Mouse (Mus musculus): Measurements from ENCODE around the gene Galnt10. TPM values are rescaled to one million over a fixed set of nuclear protein-coding genes. Genes with fewer than 3 reads are reported as not detected.

Galnt10 gene
- total RNA-seq, 2 experiments from 2014 or later: 11.1 to 12.8 TPM

GRCm38 (mm10) chr11:57775868-57776267, 130.6 kb downstream of the Galnt10 start:
- intact Hi-C loops (cut with DNase I): no loop called here
- no peak for DNase-seq

GRCm38 (mm10) chr11:57776546-57776945, 131.3 kb downstream of the Galnt10 start:
- intact Hi-C loops (cut with DNase I): no loop called here
- no peak for DNase-seq

GRCm38 (mm10) chr11:57778349-57778748, 133.1 kb downstream of the Galnt10 start:
- intact Hi-C loops (cut with DNase I): loop anchor here (1.0 kb wide), 3 partner anchors 161 to 303 kb away; no protein-coding TSS in a partner anchor
- peak; percentile 51 to 67 for DNase-seq

GRCm38 (mm10) chr11:57779824-57780223, 134.6 kb downstream of the Galnt10 start:
- intact Hi-C loops (cut with DNase I): no loop called here
- DNase-seq: no peak

GRCm38 (mm10) chr11:57786616-57787418, 141.6 kb downstream of the Galnt10 start:
- intact Hi-C loops (cut with DNase I): no loop called here
- peak in 1 of 2 experiments; percentile 43 for DNase-seq

- intact Hi-C loops (cut with DNase I): loop anchor here (2.0 kb wide), 1 partner anchor 147 kb away; no protein-coding TSS in a partner anchor
- peak; percentile 48 to 62 for DNase-seq
These were observed 142.7 kb downstream of the Galnt10 start for GRCm38 (mm10) chr11:57787913-57788312.

GRCm38 (mm10) chr11:57790866-57791535, 145.8 kb downstream of the Galnt10 start:
- intact Hi-C loops (cut with DNase I): no loop called here
- no peak for DNase-seq

GRCm38 (mm10) chr11:57795086-57795485, 149.8 kb downstream of the Galnt10 start:
- intact Hi-C loops (cut with DNase I): no loop called here
- no peak for DNase-seq

- no peak for DNase-seq
- intact Hi-C loops (cut with DNase I): no loop called here
These were observed 152.6 kb downstream of the Galnt10 start for GRCm38 (mm10) chr11:57797828-57798227.

- DNase-seq: no peak
- intact Hi-C loops (cut with DNase I): no loop called here
These were observed 154.2 kb downstream of the Galnt10 start for GRCm38 (mm10) chr11:57799456-57799855.

GRCm38 (mm10) chr11:57800266-57800951, 155.2 kb downstream of the Galnt10 start:
- DNase-seq: peak in 1 of 2 experiments; percentile 28
- intact Hi-C loops (cut with DNase I): no loop called here

- intact Hi-C loops (cut with DNase I): no loop called here
These were observed 155.9 kb downstream of the Galnt10 start, which contains the start of gene Sap30l for GRCm38 (mm10) chr11:57800971-57801765. Gene Sap30l, plus strand, starts transcription at chr11:57801637.

GRCm38 (mm10) chr11:57801766-57802510, 156.7 kb downstream of the Galnt10 start:
- intact Hi-C loops (cut with DNase I): no loop called here
- peak; percentile 75 to 81 for DNase-seq

More at GRCm38 (mm10) chr11:57800971-57801765, 155.9 kb downstream of the Galnt10 start, which contains the start of gene Sap30l:
- DNase-seq: peak; percentile 98

GRCm38 (mm10) chr11:57802511-57802870, 157.2 kb downstream of the Galnt10 start:
- intact Hi-C loops (cut with DNase I): no loop called here
- DNase-seq: no peak

GRCm38 (mm10) chr11:57805047-57805446, 159.8 kb downstream of the Galnt10 start:
- DNase-seq: no peak
- intact Hi-C loops (cut with DNase I): no loop called here

- no peak for DNase-seq
- intact Hi-C loops (cut with DNase I): no loop called here
These were observed 163.9 kb downstream of the Galnt10 start for GRCm38 (mm10) chr11:57809017-57809731.

GRCm38 (mm10) chr11:57809732-57810098, 164.5 kb downstream of the Galnt10 start:
- no peak for DNase-seq
- intact Hi-C loops (cut with DNase I): no loop called here

- intact Hi-C loops (cut with DNase I): no loop called here
- no peak for DNase-seq
These were observed 165.8 kb downstream of the Galnt10 start for GRCm38 (mm10) chr11:57811006-57811405.

GRCm38 (mm10) chr11:57812212-57812611, 167.0 kb downstream of the Galnt10 start:
- intact Hi-C loops (cut with DNase I): no loop called here
- no peak for DNase-seq
